Mouse (Mus musculus): ENCODE results near the gene Gm30302. TPM values are rescaled to one million over a fixed set of nuclear protein-coding genes. Genes with fewer than 3 reads are reported as not detected.

Gm30302 gene
- polyA plus RNA-seq (2012; rRNA removed) = not detected in 2 replicates

GRCm38 (mm10) chr13:49798901-49799300, at the start of gene Gm30302:
Gm30302 (minus strand) TSS chr13:49799001.
- no peaks in the 10 kb centered on the region for H3K4me1 ChIP-seq (ENCODE audit: control insufficient read depth, insufficient read depth, low read length)
- H3K36me3 ChIP-seq (ENCODE audit: control insufficient read depth, insufficient read depth, low read length) = no peaks in the 10 kb centered on the region
- WGBS = 84% methylated on average over 1 of the region's 1 CpGs
- no peaks in the 10 kb centered on the region for H3K27me3 ChIP-seq (replicated peaks; ENCODE audit: control insufficient read depth, insufficient read depth, low read length)
- H3K27ac ChIP-seq (ENCODE audit: insufficient read depth, low read depth, low read length) = no peak within 1 kb of the TSS
- DNase-seq = no peak
- TF ChIP-seq POLR2A (IDR thresholded peaks at IDR 0.05; ENCODE audit: low read depth, low read length) (no peak), CTCF (conservative IDR thresholded peaks at IDR 0.05; ENCODE audit: insufficient read depth, insufficient read length, low read depth, low read length) (no peak)
- no peak within 1 kb of the TSS for H3K4me3 ChIP-seq (ENCODE audit: insufficient read depth, low read depth, low read length)

DNA sequence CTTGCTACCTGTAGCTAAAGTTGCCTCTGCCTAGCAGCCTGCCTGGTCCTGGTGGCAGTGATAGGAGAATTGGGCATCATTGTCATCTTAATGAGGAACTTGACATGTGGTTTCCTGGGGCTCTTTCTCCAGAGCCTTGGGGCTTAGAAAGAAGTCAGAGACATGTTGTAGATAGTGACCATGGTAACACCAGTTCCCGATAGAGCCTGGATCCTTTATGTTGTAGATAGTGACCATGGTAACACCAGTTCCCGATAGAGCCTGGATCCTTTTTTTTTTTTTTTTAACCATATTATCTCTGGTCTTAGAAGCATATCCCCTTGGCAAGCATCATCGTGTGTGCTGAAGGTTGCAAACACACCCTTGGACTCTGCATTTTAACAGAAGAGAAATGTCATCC, 48.0 kb upstream of the Gm30302 start:
- no peak for TF ChIP-seq POLR2A (IDR thresholded peaks at IDR 0.05; ENCODE audit: low read depth, low read length)
- no peak for TF ChIP-seq CTCF (conservative IDR thresholded peaks at IDR 0.05; ENCODE audit: insufficient read depth, insufficient read length, low read depth, low read length)
- Histone ChIP-seq H3K27me3 (replicated peaks; ENCODE audit: control insufficient read depth, insufficient read depth, low read length) (no peaks in the 10 kb centered on the region), H3K4me1 (ENCODE audit: control insufficient read depth, insufficient read depth, low read length) (no peaks in the 10 kb centered on the region), H3K4me3 (ENCODE audit: insufficient read depth, low read depth, low read length) (no peak overlapping the region), H3K27ac (ENCODE audit: insufficient read depth, low read depth, low read length) (no peak overlapping the region), H3K36me3 (ENCODE audit: control insufficient read depth, insufficient read depth, low read length) (no peaks in the 10 kb centered on the region)
- no peak for DNase-seq
- WGBS = 76% methylated on average over 3 of the region's 3 CpGs

GRCm38 (mm10) chr13:49846141-49846540, 47.3 kb upstream of the Gm30302 start:
- TF ChIP-seq CTCF (conservative IDR thresholded peaks at IDR 0.05; ENCODE audit: insufficient read depth, insufficient read length, low read depth, low read length) = no peak
- TF ChIP-seq POLR2A (IDR thresholded peaks at IDR 0.05; ENCODE audit: low read depth, low read length) = no peak
- 57% methylated on average over 3 of the region's 3 CpGs for WGBS

DNA sequence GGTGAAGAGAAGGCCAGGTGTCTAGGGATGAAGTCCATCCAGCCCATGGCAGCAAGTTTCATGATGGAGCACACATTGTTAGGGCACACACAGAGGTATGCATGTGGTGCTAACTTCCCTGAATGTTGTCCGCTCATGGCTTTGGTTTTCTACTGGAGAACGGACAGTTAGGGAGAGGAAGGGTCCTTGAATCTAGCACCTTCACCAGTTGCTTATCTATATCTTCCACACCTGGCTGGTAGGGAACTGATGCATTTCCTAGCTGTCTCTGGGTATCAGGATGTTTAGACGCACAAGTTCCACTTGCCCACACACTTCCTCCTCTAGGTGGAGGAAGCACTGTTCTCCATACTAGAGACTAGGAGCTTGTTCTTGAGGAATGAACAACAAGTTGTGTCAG, 46.9 kb upstream of the Gm30302 start:
- DNase-seq = no peak
- TF ChIP-seq POLR2A (IDR thresholded peaks at IDR 0.05; ENCODE audit: low read depth, low read length) (no peak), CTCF (conservative IDR thresholded peaks at IDR 0.05; ENCODE audit: insufficient read depth, insufficient read length, low read depth, low read length) (no peak)

More at GRCm38 (mm10) chr13:49846141-49846540, 47.3 kb upstream of the Gm30302 start:
- H3K36me3 ChIP-seq (ENCODE audit: control insufficient read depth, insufficient read depth, low read length) = no peaks in the 10 kb centered on the region
- H3K27me3 ChIP-seq (replicated peaks; ENCODE audit: control insufficient read depth, insufficient read depth, low read length) = no peaks in the 10 kb centered on the region
- H3K27ac ChIP-seq (ENCODE audit: insufficient read depth, low read depth, low read length) = no peak overlapping the region
- DNase-seq = no peak
- no peaks in the 10 kb centered on the region for H3K4me1 ChIP-seq (ENCODE audit: control insufficient read depth, insufficient read depth, low read length)
- H3K4me3 ChIP-seq (ENCODE audit: insufficient read depth, low read depth, low read length) = no peak overlapping the region

GRCm38 (mm10) chr13:49844071-49844470, 45.3 kb upstream of the Gm30302 start:
- H3K27me3 ChIP-seq (replicated peaks; ENCODE audit: control insufficient read depth, insufficient read depth, low read length) = no peaks in the 10 kb centered on the region
- TF ChIP-seq CTCF (conservative IDR thresholded peaks at IDR 0.05; ENCODE audit: insufficient read depth, insufficient read length, low read depth, low read length) (no peak), POLR2A (IDR thresholded peaks at IDR 0.05; ENCODE audit: low read depth, low read length) (no peak)
- H3K4me1 ChIP-seq (ENCODE audit: control insufficient read depth, insufficient read depth, low read length) = no peaks in the 10 kb centered on the region
- no peak overlapping the region for H3K4me3 ChIP-seq (ENCODE audit: insufficient read depth, low read depth, low read length)
- H3K36me3 ChIP-seq (ENCODE audit: control insufficient read depth, insufficient read depth, low read length) = no peaks in the 10 kb centered on the region
- no peak overlapping the region for H3K27ac ChIP-seq (ENCODE audit: insufficient read depth, low read depth, low read length)
- 80% methylated on average over 5 of the region's 5 CpGs for WGBS
- DNase-seq = no peak

More for the DNA sequence above, 46.9 kb upstream of the Gm30302 start:
- Histone ChIP-seq H3K4me3 (ENCODE audit: insufficient read depth, low read depth, low read length) (no peak overlapping the region), H3K36me3 (ENCODE audit: control insufficient read depth, insufficient read depth, low read length) (no peaks in the 10 kb centered on the region), H3K27me3 (replicated peaks; ENCODE audit: control insufficient read depth, insufficient read depth, low read length) (no peaks in the 10 kb centered on the region), H3K27ac (ENCODE audit: insufficient read depth, low read depth, low read length) (no peak overlapping the region), H3K4me1 (ENCODE audit: control insufficient read depth, insufficient read depth, low read length) (no peaks in the 10 kb centered on the region)
- 93% methylated on average over 3 of the region's 3 CpGs for WGBS

DNA sequence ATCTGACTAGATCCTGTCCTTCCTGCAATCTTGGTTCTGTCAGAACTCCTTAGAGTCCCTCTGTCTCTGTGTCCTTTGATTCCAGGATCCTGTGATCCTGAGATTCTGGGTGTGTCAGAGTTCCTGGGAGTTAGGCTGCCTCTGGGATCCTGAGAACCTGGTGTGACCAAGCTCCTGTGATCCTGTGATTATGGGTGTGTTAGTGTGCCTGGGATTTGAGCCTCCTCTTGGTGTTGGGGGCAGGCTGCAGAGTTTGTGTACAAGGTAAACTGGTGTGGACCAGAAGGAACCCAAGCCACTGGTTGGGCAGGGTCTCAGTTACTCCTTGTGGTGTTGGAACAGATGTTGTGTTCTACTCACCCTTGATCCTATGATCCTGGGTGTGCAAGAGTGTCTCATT, 42.4 kb upstream of the Gm30302 start:
- DNase-seq = no peak
- TF ChIP-seq POLR2A (IDR thresholded peaks at IDR 0.05; ENCODE audit: low read depth, low read length) = no peak
- no peak for TF ChIP-seq CTCF (conservative IDR thresholded peaks at IDR 0.05; ENCODE audit: insufficient read depth, insufficient read length, low read depth, low read length)
- Histone ChIP-seq H3K4me1 (ENCODE audit: control insufficient read depth, insufficient read depth, low read length) (no peaks in the 10 kb centered on the region), H3K27me3 (replicated peaks; ENCODE audit: control insufficient read depth, insufficient read depth, low read length) (no peaks in the 10 kb centered on the region), H3K4me3 (ENCODE audit: insufficient read depth, low read depth, low read length) (no peak overlapping the region), H3K36me3 (ENCODE audit: control insufficient read depth, insufficient read depth, low read length) (no peaks in the 10 kb centered on the region), H3K27ac (ENCODE audit: insufficient read depth, low read depth, low read length) (no peak overlapping the region)

DNA sequence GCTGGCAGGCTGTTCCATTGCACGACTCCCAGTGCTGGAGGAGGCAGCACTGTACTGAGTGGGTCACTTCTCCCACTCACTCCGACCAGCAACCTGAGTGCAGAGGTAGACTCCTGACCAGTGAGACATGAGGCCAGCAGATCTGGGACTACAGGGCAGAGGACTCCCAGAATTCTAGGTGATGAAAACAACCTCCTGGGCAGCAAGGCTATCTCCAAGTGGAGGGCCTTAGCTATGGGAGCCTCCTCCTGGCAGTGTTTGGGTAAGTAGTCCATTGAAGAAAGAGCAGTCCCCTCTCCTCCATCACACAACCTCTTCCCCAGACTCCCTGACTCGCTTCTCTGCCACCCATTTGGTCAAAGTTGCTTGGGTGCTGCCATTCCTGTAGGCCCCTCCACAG, 31.6 kb upstream of the Gm30302 start:
- WGBS = 76% methylated on average over 3 of the region's 3 CpGs
- Histone ChIP-seq H3K27me3 (replicated peaks; ENCODE audit: control insufficient read depth, insufficient read depth, low read length) (no peaks in the 10 kb centered on the region), H3K27ac (ENCODE audit: insufficient read depth, low read depth, low read length) (no peak overlapping the region), H3K4me3 (ENCODE audit: insufficient read depth, low read depth, low read length) (no peak overlapping the region), H3K4me1 (ENCODE audit: control insufficient read depth, insufficient read depth, low read length) (no peaks in the 10 kb centered on the region), H3K36me3 (ENCODE audit: control insufficient read depth, insufficient read depth, low read length) (no peaks in the 10 kb centered on the region)
- TF ChIP-seq CTCF (conservative IDR thresholded peaks at IDR 0.05; ENCODE audit: insufficient read depth, insufficient read length, low read depth, low read length) = no peak
- no peak for TF ChIP-seq POLR2A (IDR thresholded peaks at IDR 0.05; ENCODE audit: low read depth, low read length)
- DNase-seq = no peak

DNA sequence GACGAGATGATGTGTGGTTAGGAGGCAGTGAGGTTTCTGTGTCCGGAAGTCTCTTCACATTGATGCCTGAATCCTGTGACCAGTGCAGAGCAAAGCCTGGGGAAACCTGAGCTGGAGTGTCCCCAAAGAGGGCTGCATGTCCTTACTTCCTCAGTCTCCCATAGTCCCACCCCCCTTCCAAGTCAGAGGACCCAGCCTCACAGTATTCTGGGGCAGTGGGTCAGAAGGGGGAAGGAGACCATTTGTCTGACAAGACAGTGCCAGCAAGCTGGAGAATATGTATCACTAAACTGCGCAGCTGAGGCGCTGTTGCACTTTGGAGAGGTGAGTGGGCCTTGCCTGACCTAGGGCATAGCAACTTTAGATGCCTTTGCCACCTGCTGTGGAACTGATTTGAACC, 26.5 kb upstream of the Gm30302 start:
- no peak for DNase-seq
- TF ChIP-seq CTCF (conservative IDR thresholded peaks at IDR 0.05; ENCODE audit: insufficient read depth, insufficient read length, low read depth, low read length) (no peak), POLR2A (IDR thresholded peaks at IDR 0.05; ENCODE audit: low read depth, low read length) (no peak)
- H3K4me3 ChIP-seq (ENCODE audit: insufficient read depth, low read depth, low read length) = no peak overlapping the region
- H3K4me1 ChIP-seq (ENCODE audit: control insufficient read depth, insufficient read depth, low read length) = no peaks in the 10 kb centered on the region
- H3K36me3 ChIP-seq (ENCODE audit: control insufficient read depth, insufficient read depth, low read length) = no peaks in the 10 kb centered on the region
- 84% methylated on average over 4 of the region's 4 CpGs for WGBS
- no peak overlapping the region for H3K27ac ChIP-seq (ENCODE audit: insufficient read depth, low read depth, low read length)
- no peaks in the 10 kb centered on the region for H3K27me3 ChIP-seq (replicated peaks; ENCODE audit: control insufficient read depth, insufficient read depth, low read length)

All from kidney, adult 2 months (tissue).